Mouse (Mus musculus): Measurements from ENCODE around the gene Ccng1. TPM values are rescaled to one million over a fixed set of nuclear protein-coding genes. Genes with fewer than 3 reads are reported as not detected.

Gene Ccng1
- total and polyA plus RNA-seq, 2 experiments from 2014 or later = 28.6 to 54.2 TPM

- Histone ChIP-seq H3K4me1 (ENCODE audit: insufficient read depth) (no peaks in the 10 kb centered on the region), H3K4me3 (ENCODE audit: low read depth, low read length) (no peak overlapping the region), H3K27me3 (ENCODE audit: insufficient read depth, low read length) (no peaks in the 10 kb centered on the region), H3K4me2 (ENCODE audit: low read depth) (no peak overlapping the region), H3K9ac (no peak overlapping the region), H3K36me3 (ENCODE audit: insufficient read depth) (peaks cover 4% of the 10 kb centered on the region; the same call in 1 of the 2 replicates), H3K27ac (ENCODE audit: low read depth, low read length) (no peak overlapping the region), H3K9me3 (ENCODE audit: low read length) (no peaks in the 10 kb centered on the region)
- ATAC-seq (no peak), DNase-seq (no peak)
- WGBS = 69% methylated on average over 2 of the region's 2 CpGs
- no peak for TF ChIP-seq CTCF (IDR thresholded peaks at IDR 0.05; ENCODE audit: low read depth)
Measured at GRCm38 (mm10) chr11:40747716-40748115, 7.4 kb downstream of the Ccng1 start.

DNA sequence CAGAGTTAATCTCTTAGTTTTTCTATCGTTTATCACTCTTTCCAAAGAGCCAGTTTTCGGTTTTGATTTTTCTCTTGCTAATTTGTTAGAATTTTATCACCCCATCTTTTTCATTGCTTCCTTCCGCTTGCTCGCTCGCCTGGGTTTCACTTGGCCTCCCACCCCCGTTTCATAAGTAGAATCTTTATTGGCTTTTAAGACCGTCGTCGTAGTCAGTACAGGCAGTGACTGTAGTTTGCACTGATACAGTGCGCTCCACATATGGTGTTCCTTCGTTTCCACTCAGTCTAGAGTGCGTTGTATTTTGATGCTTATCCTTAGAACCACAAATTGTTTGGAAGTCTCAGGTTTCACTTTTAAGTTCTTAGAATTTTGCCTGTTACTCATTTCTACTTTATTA lies 8.8 kb downstream of the Ccng1 start:
- Histone ChIP-seq H3K4me3 (ENCODE audit: low read depth, low read length) (no peak overlapping the region), H3K27ac (ENCODE audit: low read depth, low read length) (no peak overlapping the region), H3K27me3 (ENCODE audit: insufficient read depth, low read length) (no peaks in the 10 kb centered on the region), H3K36me3 (ENCODE audit: insufficient read depth) (peaks cover 10% of the 10 kb centered on the region), H3K9me3 (ENCODE audit: low read length) (no peaks in the 10 kb centered on the region), H3K4me2 (ENCODE audit: low read depth) (no peak overlapping the region), H3K4me1 (ENCODE audit: insufficient read depth) (no peaks in the 10 kb centered on the region), H3K9ac (no peak overlapping the region)
- no peak for ATAC-seq
- no peak for TF ChIP-seq CTCF (IDR thresholded peaks at IDR 0.05; ENCODE audit: low read depth)
- no peak for DNase-seq
- 92% methylated on average over 12 of the region's 12 CpGs for WGBS

DNA sequence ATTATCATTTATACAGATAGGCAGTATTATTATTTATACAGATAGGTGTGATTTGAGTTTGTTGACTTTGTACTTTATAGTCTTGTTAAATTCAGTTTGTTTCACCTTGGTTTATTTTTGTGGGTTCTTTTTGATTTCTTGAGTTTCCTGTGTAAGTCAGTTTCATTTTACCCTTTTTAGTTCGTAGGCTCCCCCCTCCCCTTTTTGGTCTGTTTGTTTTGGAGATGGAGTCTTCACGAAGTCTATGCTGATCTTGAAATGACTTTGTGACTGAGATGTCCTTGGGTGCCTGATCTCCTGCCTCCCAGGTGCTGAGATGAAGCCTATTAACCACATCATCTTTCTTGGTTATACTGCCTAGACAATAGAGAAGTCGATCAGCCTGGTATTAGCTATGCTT lies 10.8 kb downstream of the Ccng1 start:
- Histone ChIP-seq H3K4me3 (ENCODE audit: low read depth, low read length) (no peak overlapping the region), H3K9ac (no peak overlapping the region), H3K9me3 (ENCODE audit: low read length) (no peaks in the 10 kb centered on the region), H3K27me3 (ENCODE audit: insufficient read depth, low read length) (no peaks in the 10 kb centered on the region), H3K27ac (ENCODE audit: low read depth, low read length) (no peak overlapping the region), H3K4me1 (ENCODE audit: insufficient read depth) (no peaks in the 10 kb centered on the region), H3K4me2 (ENCODE audit: low read depth) (no peak overlapping the region), H3K36me3 (ENCODE audit: insufficient read depth) (peaks cover 15% of the 10 kb centered on the region)
- no peak for TF ChIP-seq CTCF (IDR thresholded peaks at IDR 0.05; ENCODE audit: low read depth)
- 88% methylated on average over 3 of the region's 3 CpGs for WGBS
- DNase-seq (no peak), ATAC-seq (no peak)

DNA sequence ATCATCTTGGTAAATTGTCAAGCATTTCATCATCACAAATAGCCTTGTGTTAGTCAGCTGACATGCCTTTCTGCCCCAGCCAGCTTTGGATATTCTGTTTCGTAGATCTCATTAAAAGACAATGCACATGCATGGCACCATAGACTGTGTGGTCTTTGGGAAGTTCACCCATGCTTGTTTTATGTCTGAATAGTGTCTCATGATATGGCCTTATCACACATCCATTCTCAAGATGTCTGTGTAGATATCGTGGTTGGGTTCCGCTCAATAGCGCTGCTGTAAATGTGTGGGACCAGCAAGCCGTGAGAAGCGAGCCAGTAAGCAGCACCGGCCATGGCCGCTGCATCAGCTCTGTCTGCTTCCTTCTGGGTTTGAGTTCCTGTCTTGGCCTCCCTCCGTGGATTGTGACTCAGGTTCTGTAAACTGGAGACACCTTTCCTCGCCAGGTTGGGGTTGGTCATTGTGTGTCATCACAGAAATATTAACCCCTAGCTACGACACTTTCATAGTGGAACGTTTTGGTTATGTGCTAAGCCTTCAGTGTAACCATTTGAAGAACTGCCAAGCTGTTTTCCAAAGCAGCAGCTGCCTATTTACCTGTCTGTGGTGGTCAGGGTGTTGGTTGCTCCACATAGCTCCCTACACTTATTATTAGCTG lies 13.4 kb downstream of the Ccng1 start:
- Histone ChIP-seq H3K36me3 (ENCODE audit: insufficient read depth) (peaks cover 28% of the 10 kb centered on the region), H3K4me3 (ENCODE audit: low read depth, low read length) (no peak overlapping the region), H3K4me2 (ENCODE audit: low read depth) (no peak overlapping the region), H3K9ac (no peak overlapping the region), H3K4me1 (ENCODE audit: insufficient read depth) (no peaks in the 10 kb centered on the region), H3K27me3 (ENCODE audit: insufficient read depth, low read length) (no peaks in the 10 kb centered on the region), H3K9me3 (ENCODE audit: low read length) (no peaks in the 10 kb centered on the region), H3K27ac (ENCODE audit: low read depth, low read length) (no peak overlapping the region)
- TF ChIP-seq CTCF (IDR thresholded peaks at IDR 0.05; ENCODE audit: low read depth) = no peak
- no peak for ATAC-seq
- WGBS = 92% methylated on average over 12 of the region's 12 CpGs
- no peak for DNase-seq

- H3K27ac ChIP-seq (ENCODE audit: low read depth, low read length) = no peak overlapping the region
- DNase-seq (no peak), ATAC-seq (no peak)
- peaks cover 8% of the 10 kb centered on the region; the same call in 1 of the 2 replicates for H3K4me1 ChIP-seq (ENCODE audit: insufficient read depth)
- 81% methylated on average over 3 of the region's 3 CpGs for WGBS
- peaks cover 32% of the 10 kb centered on the region for H3K36me3 ChIP-seq (ENCODE audit: insufficient read depth)
- no peak overlapping the region for H3K4me2 ChIP-seq (ENCODE audit: low read depth)
- H3K9me3 ChIP-seq (ENCODE audit: low read length) = no peaks in the 10 kb centered on the region
- no peak overlapping the region for H3K9ac ChIP-seq
- no peaks in the 10 kb centered on the region for H3K27me3 ChIP-seq (ENCODE audit: insufficient read depth, low read length)
- no peak overlapping the region for H3K4me3 ChIP-seq (ENCODE audit: low read depth, low read length)
- TF ChIP-seq CTCF (IDR thresholded peaks at IDR 0.05; ENCODE audit: low read depth) = no peak
Measured at GRCm38 (mm10) chr11:40737369-40737768, 17.7 kb downstream of the Ccng1 start.

DNA sequence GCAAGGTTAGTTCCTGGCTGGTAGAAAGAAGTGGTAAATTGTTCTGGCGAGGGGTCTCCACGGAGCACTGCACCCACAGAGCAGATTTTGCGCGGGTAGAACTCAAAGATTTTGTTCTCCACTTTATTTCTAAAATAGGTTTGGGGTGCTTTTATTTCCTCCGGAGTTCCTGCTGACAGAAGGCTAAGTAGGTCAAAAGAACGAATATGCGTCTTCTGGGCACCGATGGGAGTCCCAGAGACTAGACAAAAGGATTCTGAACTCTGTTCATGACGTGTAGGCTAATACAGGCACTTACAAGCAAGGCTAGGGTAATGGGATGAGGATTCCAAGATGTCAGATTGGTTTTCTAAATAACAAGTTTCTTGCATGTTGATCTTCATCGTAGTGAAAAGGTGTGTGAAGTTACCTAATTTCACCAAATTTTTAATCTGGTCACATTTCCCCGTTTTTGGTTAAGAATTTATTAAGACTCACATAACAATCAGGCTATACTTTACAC lies 20.8 kb downstream of the Ccng1 start:
- Histone ChIP-seq H3K27ac (ENCODE audit: low read depth, low read length) (peak overlapping the region; percentile 54; the same call in 1 of the 2 replicates), H3K4me1 (ENCODE audit: insufficient read depth) (peaks cover 8% of the 10 kb centered on the region; the same call in 1 of the 2 replicates), H3K9ac (peak overlapping the region; percentile 84), H3K27me3 (ENCODE audit: insufficient read depth, low read length) (no peaks in the 10 kb centered on the region), H3K4me3 (ENCODE audit: low read depth, low read length) (peak overlapping the region; percentile 90), H3K4me2 (ENCODE audit: low read depth) (peak overlapping the region; percentile 93), H3K36me3 (ENCODE audit: insufficient read depth) (peaks cover 18% of the 10 kb centered on the region), H3K9me3 (ENCODE audit: low read length) (no peaks in the 10 kb centered on the region)
- DNase-seq = no peak
- TF ChIP-seq CTCF (IDR thresholded peaks at IDR 0.05; ENCODE audit: low read depth) = no peak
- no peak for ATAC-seq
- 4% methylated on average over 11 of the region's 11 CpGs for WGBS

- no peaks in the 10 kb centered on the region for H3K27me3 ChIP-seq (ENCODE audit: insufficient read depth, low read length)
- peaks cover 18% of the 10 kb centered on the region for H3K36me3 ChIP-seq (ENCODE audit: insufficient read depth)
- 1% methylated on average over 52 of the region's 52 CpGs for WGBS
- peak within 1 kb of the TSS; percentile 90 for H3K4me3 ChIP-seq (ENCODE audit: low read depth, low read length)
- DNase-seq (peak; percentile 98), ATAC-seq (peak; percentile 99)
- no peaks in the 10 kb centered on the region for H3K9me3 ChIP-seq (ENCODE audit: low read length)
- peak within 1 kb of the TSS; percentile 54 for H3K27ac ChIP-seq (ENCODE audit: low read depth, low read length)
- H3K9ac ChIP-seq = peak within 1 kb of the TSS; percentile 84
- H3K4me2 ChIP-seq (ENCODE audit: low read depth) = peak within 1 kb of the TSS; percentile 93
- no peak for TF ChIP-seq CTCF (IDR thresholded peaks at IDR 0.05; ENCODE audit: low read depth)
- peaks cover 8% of the 10 kb centered on the region; the same call in 1 of the 2 replicates for H3K4me1 ChIP-seq (ENCODE audit: insufficient read depth)
Measured at GRCm38 (mm10) chr11:40733339-40734174, 21.6 kb downstream of the Ccng1 start, which contains the start of the genes Hmmr and Nudcd2. TSS of gene Hmmr (minus strand) at chr11:40733422. TSS of gene Nudcd2 (plus strand) at chr11:40733667.
